Mouse (Mus musculus) R1 (cell line): ENCODE data around the gene A4galt.
"Not testable (repeated sequence)": the region's sequence is repeated elsewhere in the genome, so short reads cannot be mapped to it uniquely, and the experiment has no call there.

Experiments
- DNase-seq: peaks from one replicate; pipeline ENCODE4 v3.0.0-alpha.2; 2018; ENCODE audit warnings: low read depth, low spot score

The A4galt gene

DNA sequence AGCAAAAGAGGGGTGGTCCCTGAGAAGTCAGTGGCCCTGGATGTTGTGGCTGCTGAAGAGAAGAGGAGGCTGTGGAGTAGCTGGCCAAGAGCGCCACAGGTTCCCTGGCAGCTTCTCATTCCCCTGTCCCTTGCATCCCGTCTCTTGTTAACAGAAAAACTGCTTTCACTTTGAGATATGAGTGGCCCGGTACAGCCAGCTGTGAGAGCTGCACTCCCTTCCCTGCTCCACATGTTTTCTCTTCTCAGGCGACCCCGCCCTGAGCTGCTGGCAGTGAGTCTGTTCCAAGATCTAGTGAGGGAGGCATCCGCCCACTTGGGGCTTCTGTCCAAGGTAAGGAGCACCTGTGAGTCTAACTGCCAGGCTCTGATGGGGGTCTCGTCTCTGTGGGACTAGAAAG is 16.9 kb upstream of the A4galt start:
- DNase-seq = not testable (repeated sequence)

DNA sequence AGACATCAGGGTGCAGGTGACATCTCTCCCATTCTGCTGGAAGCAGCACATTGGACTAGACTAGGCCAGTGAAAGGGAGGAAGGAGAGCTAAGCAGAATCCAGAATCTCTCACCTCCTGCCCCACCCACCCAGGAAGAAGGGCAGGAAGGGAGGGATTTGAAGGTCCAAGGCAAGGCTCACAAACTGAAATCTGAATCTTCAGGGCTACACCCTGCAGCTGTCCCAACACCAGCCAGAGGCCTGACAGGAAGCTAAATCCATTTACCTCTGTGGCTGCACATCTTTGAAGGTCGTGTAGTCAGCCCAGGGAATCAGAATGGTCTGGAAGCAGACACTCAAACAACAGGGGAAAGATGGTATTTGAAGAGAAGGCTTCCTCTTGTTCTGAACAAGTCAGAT is 13.7 kb upstream of the A4galt start:
- peak; percentile 53 for DNase-seq

DNA sequence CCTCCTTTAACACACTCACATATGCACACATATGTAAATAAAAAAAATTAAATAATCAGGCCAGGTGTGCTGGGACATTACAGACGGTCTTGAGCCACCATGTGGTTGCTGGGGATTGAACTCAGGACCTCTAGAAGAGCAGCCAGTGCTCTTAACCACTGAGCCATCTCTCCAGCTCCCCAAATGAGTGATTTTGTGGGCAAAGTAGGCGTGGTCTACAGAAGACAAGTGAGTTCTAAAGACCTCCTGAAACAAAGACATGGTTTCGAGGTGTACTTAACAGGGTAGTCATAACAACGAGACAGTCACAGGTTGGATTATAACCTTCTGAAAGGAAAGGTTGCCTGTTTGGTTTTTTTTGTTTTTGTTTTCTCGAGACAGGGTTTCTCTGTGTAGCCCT is 11.8 kb upstream of the A4galt start:
- no peak for DNase-seq

DNA sequence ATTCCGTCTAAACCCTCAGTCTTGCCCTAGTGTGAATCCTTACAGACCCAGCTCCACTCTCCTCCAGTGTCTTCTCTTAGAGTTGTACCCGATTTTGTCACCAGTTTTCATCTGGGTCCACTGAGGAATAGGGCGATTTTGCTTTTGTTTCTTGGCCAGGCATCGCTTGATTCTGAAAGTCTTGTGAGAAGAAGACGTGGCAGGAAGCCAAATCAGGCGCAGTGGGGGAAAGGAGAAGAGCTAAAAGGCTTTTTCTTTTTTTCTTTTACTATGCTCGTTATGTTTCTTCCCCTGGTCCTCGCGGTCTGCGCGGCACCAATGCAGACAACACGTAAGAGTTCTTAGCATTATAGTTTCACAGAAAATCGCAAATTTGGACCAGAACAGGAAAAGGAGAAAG is 6.3 kb upstream of the A4galt start:
- DNase-seq = no peak

DNA sequence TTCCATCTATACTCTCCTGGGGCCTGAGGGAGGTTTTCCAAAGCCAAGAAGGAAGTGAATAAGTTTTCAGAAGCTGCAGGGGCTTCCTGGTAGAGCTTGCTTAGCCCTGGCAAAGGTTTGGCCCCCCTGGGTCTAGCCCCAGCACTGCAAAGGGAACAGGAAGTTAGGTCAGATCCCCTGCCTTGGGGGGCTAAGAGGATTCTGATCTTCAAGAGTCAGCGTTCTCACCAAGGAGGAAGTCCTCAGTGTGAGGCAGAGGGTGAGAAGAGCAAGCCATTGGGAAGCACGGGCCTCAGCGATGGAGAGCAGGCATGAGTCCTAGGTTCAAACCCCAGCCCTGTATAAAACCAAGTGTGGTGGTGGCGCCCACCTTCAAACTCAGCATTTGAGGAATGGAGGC is 4.9 kb upstream of the A4galt start:
- DNase-seq = no peak

DNA sequence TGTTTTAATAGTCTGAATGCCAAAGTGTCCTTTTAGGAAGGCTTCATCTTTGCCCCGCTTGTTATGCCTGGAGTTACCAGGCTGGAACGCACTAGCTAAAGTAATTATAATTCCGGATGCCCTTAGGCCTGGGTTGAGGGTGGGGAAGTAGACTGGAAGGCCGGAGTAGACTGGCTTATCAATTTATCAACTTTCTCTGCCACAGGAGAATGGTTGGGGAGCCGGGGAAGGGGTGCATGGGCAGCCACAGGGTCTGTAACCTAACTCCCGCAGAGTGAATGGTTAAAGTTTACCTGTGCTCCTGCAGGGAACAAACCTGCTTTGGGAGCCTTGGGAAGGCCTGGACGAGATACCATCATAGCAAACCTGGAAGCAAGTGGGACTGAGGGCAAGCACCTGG is 4.4 kb upstream of the A4galt start:
- no peak for DNase-seq

DNA sequence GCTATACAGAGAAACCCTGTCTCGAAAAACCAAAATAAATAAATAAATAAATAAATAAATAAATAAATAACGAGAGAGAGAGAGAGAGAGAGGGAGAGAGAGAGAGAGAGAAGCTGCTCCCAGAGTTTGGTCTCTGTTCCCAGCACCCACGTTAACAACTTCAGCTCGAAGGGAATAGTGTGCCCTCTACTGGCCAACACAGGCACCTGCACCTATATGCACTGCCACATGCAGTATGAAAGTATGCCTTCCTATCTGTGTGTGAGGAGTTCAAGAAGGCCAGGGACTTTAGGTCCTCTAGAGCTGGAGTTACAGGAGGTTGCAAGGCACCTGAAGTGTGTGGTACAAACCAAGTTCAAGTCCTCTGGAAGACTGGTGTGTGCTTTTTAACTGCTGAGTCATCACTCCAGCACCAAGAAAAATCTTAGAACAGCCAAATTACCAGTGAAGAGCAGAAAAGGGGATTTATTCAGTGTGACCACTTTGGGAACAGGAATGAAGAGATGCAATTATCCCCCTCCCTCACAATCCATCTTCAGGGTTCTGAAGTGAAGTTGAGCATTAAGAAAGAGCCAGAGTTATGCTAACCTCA is 3.7 kb upstream of the A4galt start:
- peak; percentile 77 for DNase-seq

DNA sequence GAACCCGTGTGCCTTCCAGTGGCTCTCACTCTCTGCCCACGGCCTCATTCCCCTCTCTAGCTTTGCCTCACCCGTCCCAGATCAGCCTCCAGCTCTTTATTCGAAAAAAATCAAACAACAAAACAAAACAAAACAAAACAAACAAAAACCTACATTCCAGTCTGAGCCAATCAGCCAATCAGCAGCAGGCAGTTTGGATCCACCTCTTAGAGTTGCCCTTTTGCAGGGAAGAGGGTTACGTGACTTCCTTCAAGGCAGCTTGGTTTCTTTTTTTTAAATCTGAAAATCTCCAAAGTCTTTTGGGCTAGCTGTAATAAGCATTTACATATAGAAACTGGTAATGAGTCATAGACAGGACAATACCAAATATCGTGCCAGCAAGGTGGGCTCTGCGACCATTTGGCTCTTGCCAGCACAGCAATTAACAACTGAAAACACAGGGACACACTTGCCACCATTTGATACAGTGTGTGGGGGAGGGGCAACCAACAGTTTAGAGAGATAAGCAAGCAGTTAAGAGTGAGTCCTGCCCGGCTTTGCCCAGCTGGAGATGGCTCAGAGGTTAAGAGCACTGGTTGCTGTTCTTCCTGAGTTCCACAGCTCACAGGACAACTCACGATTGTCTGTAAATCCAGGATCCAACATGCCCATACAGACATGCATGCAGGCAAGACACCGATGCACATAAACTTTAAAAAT is 2.9 kb upstream of the A4galt start:
- peak; percentile 80 for DNase-seq

DNA sequence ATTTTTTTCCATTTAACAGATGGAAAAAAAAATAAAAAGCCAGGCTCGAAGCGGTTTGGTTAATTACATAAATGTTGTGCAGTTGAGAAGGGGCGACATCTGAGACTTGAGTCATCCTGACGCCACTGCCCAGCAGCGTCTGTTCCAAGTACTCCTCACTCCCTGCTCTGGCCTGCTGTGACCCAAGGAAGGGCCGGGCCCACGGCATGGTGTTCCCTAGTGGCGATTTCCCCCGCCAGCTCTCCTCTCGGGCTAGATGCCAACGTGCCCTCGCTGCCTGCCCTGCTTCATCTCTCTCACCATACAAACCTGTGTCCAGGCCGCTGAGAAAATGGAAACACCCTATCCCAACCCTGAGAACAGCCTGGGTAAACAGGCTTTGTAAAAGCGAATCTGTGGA is 486 bp upstream of the A4galt start:
- DNase-seq = no peak

DNA sequence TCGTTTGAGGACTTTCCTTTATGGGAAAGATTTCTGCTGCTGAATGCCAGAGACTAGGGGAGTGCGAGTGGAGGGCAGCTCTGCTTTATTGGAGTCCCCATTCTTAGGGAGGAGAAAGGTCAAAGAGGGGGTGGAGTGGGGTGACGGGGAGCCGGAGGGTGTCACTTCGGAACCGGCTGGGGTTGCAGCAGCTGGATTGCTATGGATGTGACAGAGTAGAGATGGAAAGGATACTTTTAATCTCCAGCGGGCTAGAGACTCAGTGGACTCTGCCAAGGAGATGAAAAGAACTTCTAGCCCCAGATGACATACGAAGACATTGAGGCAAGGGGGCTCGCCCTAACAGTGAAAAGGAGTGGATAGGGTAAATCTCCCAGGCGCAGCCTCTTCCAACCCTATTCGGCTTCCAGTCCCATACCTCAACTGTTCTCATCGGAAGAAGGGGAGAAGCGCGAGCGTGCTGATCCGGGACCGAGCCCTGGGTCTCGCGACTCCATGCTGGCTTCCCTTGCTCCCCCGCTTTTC is 861 bp downstream of the A4galt start:
- no peak for DNase-seq

DNA sequence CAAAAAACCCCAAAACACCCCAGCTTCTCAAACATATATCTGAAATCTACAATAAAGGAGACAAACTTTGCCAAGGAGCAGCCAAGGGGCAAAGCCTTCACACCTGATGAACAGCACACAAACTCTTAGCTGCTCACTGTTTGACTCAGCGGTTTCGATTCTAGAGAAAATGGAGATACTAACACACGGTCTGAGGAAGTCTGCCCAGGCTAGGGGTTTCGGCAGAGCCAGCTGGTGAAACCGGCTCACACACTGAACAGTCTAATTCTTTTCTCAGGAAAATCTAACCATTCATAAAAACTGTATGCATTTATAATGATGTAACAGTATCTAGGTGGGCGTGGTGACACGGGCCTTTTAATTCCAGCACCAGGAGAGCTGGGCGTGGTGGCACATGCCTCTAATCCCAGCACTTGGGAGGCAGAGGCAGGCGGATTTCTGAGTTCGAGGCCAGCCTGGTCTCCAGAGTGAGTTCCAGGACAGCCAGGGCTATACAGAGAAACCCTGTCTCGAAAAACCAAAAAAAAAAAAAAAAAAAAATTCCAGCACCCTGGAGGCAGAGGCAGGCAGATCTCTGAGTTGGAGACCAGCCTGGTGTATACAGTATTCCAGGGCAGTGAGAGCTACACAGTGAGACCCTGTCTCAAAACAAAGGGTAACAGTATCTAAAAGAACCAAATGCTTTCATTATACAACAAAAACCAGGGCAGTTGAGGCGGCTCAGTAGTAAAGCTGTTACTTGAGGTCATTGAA is 1.9 kb downstream of the A4galt start:
- DNase-seq = peak; percentile 39

DNA sequence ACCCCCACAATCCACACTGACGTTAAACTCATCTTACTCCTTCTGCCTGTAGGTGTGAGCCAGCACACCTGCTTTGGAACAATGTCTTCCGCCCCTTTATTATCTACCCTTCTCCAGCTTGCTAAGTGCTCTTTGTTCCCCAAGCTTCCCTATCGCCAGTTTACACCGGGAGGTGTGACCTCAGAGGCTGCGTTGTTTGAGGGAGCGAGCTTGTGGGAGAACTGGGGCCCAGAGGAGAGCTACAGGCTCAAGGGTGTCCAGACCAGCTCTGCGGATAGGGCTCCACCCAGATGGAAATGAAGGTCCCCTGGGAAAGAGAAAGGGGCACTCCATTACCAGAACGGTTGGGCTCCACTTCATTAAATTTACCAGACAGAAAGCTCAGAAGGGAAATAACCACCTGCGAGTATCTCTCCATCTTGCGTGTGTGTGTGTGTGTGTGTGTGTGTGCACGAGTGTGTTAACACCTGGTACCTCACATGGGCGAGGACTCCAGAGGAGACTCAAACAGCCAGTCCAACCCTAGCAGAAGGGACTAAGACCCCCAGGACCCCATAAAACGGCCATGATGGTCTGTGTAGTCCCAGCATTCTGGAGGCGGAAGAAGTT is 3.2 kb downstream of the A4galt start:
- DNase-seq = peak; percentile 75

DNA sequence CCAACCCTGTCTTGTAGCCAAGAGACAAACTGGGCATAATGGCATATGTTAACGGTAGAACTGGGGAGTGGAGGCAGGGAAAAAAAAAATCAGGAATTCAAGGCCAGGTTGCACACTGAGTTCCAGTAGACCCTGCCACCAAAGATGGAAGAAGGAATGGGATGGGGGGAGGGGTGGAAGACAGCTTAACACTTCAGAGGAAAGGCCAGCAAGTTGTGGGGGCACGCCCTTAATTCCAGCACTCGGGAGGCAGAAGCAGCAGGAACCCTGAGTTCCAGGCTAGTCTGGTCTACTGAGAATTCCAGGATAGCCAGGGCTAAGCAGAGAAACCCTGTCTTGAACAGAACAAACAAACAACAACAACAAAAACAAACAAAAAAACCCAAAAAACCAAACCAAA is 7.2 kb downstream of the A4galt start:
- DNase-seq = peak; percentile 94

DNA sequence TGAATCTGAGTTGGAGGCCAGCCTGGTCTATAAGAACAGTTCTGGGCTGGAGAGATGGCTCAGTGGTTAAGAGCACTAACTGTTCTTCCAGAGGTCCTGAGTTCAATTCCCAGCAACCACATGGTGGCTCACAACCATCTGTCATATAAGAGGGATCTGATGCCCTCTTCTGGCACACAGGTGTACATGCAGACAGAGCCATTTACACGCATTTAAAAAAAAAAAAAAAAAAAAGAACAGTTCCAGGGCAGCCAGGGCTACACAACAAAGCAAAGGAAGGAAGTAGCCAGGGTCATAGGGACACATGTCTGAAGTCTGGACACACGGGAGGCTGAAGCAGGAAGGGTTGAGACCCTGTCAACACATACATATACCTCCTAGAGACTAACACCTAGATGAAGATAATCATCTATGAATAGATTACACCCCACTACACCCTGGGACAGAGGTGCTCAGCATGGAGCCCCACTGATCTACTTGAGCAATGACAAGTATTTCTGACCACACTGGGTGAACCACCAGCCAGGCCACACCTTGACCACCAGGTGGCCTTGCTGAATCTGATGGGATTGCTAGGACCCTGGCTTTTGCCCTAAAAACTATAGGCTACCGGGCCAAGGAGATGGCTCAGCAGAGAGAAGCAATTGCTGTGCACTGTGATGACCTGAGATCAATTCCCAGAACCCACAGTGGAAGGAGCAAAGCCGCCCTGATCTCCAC is 9.5 kb downstream of the A4galt start:
- DNase-seq = peak; percentile 75

DNA sequence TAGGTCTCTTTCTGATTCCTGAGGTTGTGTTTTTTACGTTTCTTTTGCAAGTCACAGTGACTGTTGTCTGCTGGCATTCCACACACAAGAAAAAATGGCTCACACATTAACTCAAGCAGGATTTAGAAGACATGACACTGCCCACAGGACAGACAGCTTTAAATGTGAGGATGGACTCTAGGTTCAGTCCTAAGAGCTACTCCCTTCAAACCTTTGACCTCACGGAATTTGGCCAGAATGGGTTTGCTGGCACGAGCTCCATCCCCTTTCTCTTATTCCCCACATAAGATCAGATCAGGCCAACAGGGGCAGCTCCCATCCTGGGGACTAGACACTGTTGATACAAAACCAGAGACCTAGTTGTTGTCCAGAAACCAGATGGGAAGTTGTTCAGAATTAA is 10.1 kb downstream of the A4galt start:
- no peak for DNase-seq

DNA sequence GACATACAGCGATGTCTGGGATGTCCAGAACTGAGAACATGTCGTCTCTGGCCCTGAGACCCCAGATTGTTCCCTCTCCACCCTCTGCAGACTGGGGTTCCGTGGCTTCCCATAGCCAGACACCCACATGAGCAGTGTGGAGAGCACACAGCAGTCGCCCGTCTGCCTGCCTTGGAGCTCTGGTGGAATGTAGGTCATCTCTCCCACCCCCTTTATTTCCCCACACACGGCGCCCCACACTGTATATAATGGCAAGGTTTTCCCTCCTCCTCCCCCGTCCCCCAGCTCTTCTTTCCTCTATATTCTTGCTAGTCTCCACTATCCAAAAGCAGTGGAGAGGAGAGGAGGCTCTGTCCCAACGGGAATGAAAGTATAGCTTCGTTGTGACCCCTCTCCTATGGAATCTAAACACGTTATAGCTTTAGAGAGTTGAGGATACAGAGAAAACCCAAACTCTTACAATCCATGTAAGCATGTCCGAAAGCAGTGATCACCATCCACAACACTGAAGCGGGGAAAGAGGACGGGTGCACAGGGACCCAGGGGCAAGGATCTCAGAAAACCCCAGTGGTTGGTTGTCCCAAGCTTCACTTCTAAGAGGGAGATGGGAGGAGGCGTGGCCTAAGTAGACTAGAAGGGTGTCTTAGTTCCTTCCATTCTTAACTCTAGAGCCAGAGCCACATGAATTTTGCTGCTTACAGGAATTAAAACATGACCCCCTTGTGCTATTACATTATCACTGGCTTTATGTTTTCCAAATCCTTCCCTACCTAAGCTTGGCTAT is 13.9 kb downstream of the A4galt start:
- DNase-seq = peak; percentile 76

DNA sequence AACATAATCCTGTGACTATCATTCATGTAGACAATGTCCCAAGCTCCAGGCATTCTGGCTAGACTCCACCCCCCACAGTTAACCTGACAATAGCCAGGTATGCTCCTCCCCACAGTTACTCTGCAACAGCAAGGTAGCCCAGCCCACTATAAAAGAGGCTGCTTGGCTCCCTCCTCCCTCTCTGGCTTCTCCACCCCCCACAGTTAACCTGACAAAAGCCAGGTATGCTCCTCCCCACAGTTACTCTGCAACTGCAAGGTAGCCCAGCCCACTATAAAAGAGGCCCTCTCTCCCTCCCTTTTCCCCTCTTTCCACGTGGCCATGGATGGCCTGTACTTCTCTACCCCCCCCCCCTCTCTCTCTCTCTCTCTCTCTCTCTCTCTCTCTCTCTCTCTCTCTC is 14.8 kb downstream of the A4galt start:
- DNase-seq = peak; percentile 88

DNA sequence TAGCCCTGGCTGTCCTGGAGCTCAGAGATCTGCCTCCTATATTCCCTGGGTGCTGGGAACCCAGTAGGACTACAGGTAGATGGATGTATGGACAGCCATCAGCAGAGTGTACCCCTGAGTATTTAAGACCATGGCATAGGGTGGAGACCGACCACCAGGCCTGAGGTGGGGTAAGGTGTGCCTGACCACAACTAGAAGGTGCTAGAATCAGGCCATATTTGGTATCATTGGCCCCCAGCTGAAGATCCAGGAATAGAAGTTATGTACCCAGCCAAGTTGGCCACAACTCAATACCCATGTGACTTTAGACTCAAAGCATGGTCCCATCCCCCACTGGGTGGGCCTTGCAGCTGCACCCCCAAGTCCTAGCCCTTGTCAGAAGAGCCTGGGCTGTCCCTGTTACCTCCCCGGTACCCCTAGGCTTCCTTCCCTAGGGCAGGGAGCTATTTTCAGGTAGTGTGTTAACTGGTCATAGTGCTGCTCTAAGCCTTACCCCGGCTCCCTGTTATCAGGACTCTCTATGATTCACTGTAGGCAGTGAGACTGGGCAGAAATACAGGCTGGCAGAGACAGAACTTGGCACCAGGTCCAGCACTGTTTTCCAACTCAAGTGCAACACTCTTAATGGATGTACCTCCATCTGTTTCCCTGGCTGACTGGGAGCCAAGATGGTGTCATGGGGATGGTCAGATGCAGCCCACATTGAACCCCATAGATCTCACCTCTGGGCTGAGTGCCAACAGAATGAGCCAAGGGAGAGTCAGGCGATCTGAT is 18.2 kb downstream of the A4galt start:
- DNase-seq = no peak

DNA sequence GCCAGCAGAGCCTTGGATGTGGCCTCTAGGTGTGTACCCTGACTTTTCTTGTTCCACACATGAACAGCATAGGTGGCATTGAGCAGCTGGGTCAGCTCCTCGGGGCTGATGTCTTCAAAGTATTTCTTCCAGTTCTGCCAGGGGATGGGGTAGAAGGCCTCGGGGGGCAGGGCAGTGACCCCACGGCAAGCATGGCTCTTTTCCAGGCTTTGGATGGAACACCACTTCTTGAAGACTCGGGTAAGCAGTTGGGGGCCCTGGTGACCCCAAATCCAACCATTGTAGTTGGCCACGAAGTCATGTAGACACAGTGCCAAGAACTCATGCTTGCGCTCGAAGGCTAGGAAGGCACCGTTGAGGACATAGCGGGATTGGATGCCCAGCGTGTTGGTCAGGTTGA is 24.0 kb downstream of the A4galt start:
- no peak for DNase-seq

DNA sequence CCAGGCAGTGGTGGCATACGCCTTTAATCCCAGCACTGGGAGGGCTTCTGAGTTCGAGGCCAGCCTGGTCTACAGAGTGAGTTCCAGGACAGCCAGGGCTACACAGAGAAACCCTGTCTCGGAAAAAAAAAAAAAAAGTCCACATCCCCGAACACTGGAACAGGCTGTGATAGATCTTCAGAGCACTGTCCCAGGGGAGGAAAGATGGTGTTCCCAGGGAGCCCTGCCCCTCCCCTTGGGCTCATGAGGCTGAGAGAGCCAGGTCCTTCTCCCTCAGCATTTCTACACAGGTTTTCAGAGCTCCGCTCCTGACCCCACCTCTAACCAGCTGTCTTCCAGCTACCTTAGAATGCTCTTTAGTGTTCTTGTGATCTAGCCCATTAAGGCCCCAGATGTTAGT is 24.7 kb downstream of the A4galt start:
- DNase-seq = no peak
